Mouse (Mus musculus) G1E (cell line): Measurements from ENCODE around the gene Dennd6b. TPM values are rescaled to one million over a fixed set of nuclear protein-coding genes. Genes with fewer than 3 reads are reported as not detected.
A peak's percentile ranks its signal among the peaks of the same experiment; 100 is the strongest.

Source experiments
- ATAC-seq: 2 replicates; pipeline ENCODE4 v1.8.0; 2016; ENCODE audit warnings: mild to moderate bottlenecking; ENCODE audit not compliant: insufficient number of reproducible peaks, poor library complexity, low FRiP score, severe bottlenecking; ENCODE audit errors: extremely low read depth
- DNase-seq: peaks from one replicate; pipeline ENCODE4 v3.0.0; 2012; ENCODE audit warnings: low spot score
- H3K27me3 ChIP-seq: 2 replicates; pipeline ENCODE4 v1.6.1; 2012; ENCODE audit warnings: mild to moderate bottlenecking, low read length, inconsistent platforms; ENCODE audit not compliant: insufficient read depth
- H3K36me3 ChIP-seq: replicated peaks from 2 replicates; pipeline ENCODE3; 2012; ENCODE audit warnings: mild to moderate bottlenecking, inconsistent platforms
- H3K4me1 ChIP-seq: 2 replicates; pipeline ENCODE4 v1.6.1; 2012; ENCODE audit warnings: low read depth, low read length, inconsistent platforms, mixed read lengths; ENCODE audit not compliant: insufficient read depth
- H3K4me3 ChIP-seq: 2 replicates; pipeline ENCODE4 v1.5.1; 2012; ENCODE audit warnings: low read depth, mild to moderate bottlenecking, inconsistent platforms, low read length, moderate library complexity, mixed read lengths
- H3K9me3 ChIP-seq: replicated peaks from 2 replicates; pipeline ENCODE4 v1.6.1; 2012; ENCODE audit warnings: inconsistent platforms
- CTCF ChIP-seq: IDR thresholded peaks from 2 replicates; pipeline ENCODE4 v1.5.1; 2012; ENCODE audit warnings: low read depth, low read length, inconsistent platforms, mixed read lengths
- GATA1 ChIP-seq: IDR thresholded peaks from 2 replicates; pipeline ENCODE4 v1.6.1; 2012; ENCODE audit warnings: borderline replicate concordance, low read length, inconsistent platforms, mixed read lengths
- GATA2 ChIP-seq: IDR thresholded peaks from 2 replicates; pipeline ENCODE4 v1.6.1; 2012; ENCODE audit warnings: low read depth, low read length, inconsistent platforms, borderline replicate concordance
- POLR2AphosphoS5 ChIP-seq: IDR thresholded peaks from 2 replicates; pipeline ENCODE4 v1.6.1; 2012; ENCODE audit warnings: low read depth, low read length, inconsistent platforms; ENCODE audit not compliant: insufficient replicate concordance
- TAL1 ChIP-seq: conservative IDR thresholded peaks from 2 replicates; pipeline ENCODE4 v1.6.1; 2012; ENCODE audit warnings: low read depth, low read length, inconsistent platforms, mixed read lengths
- polyA plus RNA-seq: library from polyadenylated mRNA; stranded (reverse); fragments of >175 nt; gene quantifications from 2 replicates; pipeline ENCODE4 v1.2.3, GENCODE M21; 2012
- total RNA-seq, 2 experiments: library from RNA; stranded (forward) in 1 of 2; stranded (reverse) in 1 of 2; fragments of 200-1000 nt in 1 of 2; fragments of >200 nt in 1 of 2; fragmentation: Nextera tagmentation in 1 of 2; gene quantifications; 2 replicates each; pipeline ENCODE4 v1.2.3; 2014 to 2017

Gene Dennd6b
- total and polyA plus RNA-seq, 3 experiments = 1.8 to 7.3 (median 4.0) TPM

DNA sequence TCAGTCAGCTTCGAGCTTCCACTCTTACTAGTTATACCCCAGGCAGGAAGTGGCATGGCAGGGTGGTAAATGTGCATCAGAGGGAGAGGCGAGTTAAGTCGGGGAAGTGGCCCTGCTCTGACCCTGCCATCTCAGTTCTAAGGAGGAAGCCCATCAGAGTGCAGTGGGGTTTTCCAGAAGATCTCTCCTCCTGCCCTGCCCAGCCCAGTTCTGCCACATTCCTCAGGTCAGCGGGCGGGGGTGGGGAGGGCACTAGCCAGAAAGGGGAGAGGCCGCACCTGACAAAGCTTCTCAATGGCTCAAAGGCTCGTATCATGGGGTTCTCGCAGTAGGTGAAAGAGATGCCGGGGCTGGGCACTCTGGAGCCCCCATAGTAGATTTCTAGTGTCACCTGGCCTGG lies 34.9 kb downstream of the Dennd6b start:
- Histone ChIP-seq H3K27me3 (no peaks in the 10 kb centered on the region; the same call in 1 of the 2 replicates), H3K4me1 (no peaks in the 10 kb centered on the region; the same call in 1 of the 2 replicates), H3K9me3 (no peaks in the 10 kb centered on the region), H3K4me3 (no peak overlapping the region), H3K36me3 (peaks cover 79% of the 10 kb centered on the region)
- no peak for ATAC-seq
- TF ChIP-seq GATA1 (no peak), GATA2 (no peak), TAL1 (no peak), POLR2AphosphoS5 (no peak), CTCF (no peak)
- no peak for DNase-seq

DNA sequence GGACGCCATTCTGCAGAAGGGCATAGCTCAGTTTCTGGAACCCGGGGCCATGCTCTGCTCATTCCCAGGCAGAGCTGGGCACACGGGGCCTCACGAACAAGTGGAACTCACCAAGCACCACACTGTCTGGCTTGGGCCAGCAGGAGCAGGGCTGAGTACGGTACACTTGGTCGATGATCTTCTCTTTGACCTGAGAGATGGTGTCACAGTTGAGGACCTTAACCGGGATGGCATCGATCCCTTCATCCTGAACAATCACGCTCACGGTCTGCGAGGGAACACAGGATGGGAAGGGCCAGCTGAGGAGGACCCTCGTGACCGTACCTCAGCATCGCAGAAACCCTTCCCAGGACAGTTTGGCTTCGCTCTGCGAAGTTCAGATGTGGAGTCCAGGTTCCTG lies 37.8 kb downstream of the Dennd6b start:
- Histone ChIP-seq H3K4me1 (no peaks in the 10 kb centered on the region; the same call in 1 of the 2 replicates), H3K27me3 (no peaks in the 10 kb centered on the region; the same call in 1 of the 2 replicates), H3K4me3 (no peak overlapping the region), H3K9me3 (no peaks in the 10 kb centered on the region), H3K36me3 (peaks cover 67% of the 10 kb centered on the region)
- TF ChIP-seq CTCF (no peak), TAL1 (no peak), GATA1 (no peak), POLR2AphosphoS5 (no peak), GATA2 (no peak)
- ATAC-seq = no peak
- no peak for DNase-seq

DNA sequence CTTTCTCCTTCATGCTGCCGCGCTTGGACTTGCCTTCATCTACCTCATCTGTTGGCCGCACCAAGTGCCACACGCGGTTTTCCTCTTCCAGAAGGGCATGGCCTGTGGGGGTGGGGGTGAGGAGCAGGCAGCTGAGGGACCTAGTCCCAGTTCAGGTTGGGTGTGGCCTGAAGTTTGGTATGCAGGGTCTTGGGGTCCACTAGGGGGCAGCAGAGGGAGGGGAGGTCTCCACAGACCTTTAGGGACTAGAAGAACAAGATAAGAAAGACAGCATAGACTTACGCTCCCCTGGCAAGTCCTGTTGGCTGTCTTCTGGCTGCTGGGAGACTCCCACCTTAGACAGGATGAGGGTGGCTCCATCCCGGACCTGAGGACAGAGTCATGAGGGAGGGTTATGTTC lies 38.3 kb downstream of the Dennd6b start:
- Histone ChIP-seq H3K4me3 (no peak overlapping the region), H3K36me3 (peaks cover 65% of the 10 kb centered on the region), H3K4me1 (no peaks in the 10 kb centered on the region; the same call in 1 of the 2 replicates), H3K9me3 (no peaks in the 10 kb centered on the region), H3K27me3 (no peaks in the 10 kb centered on the region; the same call in 1 of the 2 replicates)
- ATAC-seq (peak; percentile 60; the same call in 1 of the 2 replicates), DNase-seq (peak; percentile 74)
- TF ChIP-seq CTCF (peak; percentile 69), POLR2AphosphoS5 (no peak)

GRCm38 (mm10) chr15:89152312-89152711 lies 44.0 kb downstream of the Dennd6b start:
- no peaks in the 10 kb centered on the region for H3K9me3 ChIP-seq
- no peak for ATAC-seq
- H3K4me1 ChIP-seq = peaks cover 17% of the 10 kb centered on the region
- DNase-seq = no peak
- H3K27me3 ChIP-seq = peaks cover 28% of the 10 kb centered on the region
- H3K36me3 ChIP-seq = peaks cover 17% of the 10 kb centered on the region
- H3K4me3 ChIP-seq = no peak overlapping the region
- TF ChIP-seq CTCF = no peak
- TF ChIP-seq POLR2AphosphoS5 = no peak
- no peak for TF ChIP-seq GATA2
- no peak for TF ChIP-seq GATA1
- TF ChIP-seq TAL1 = no peak

DNA sequence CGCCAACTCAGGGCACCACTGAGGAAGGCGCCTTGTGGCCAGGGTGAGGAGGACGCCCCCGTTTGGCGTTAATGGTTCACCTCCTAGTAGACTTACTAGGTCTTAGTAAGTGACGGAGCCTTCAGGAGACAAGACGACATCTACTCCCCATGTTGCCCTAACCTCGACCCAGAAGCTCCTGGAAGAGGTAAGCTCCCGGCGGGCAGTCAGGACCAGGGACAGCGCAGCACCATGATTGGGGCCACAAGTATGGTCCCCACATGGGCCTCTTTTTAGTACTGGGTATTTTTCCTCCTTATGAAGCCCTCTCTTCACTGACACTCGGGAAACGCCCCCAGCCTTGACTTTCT lies 46.3 kb downstream of the Dennd6b start:
- H3K4me1 ChIP-seq = peaks cover 17% of the 10 kb centered on the region
- peaks cover 47% of the 10 kb centered on the region for H3K27me3 ChIP-seq
- TF ChIP-seq GATA2 (no peak), CTCF (no peak), POLR2AphosphoS5 (no peak), GATA1 (no peak), TAL1 (no peak)
- no peaks in the 10 kb centered on the region for H3K36me3 ChIP-seq
- ATAC-seq (peak; percentile 45), DNase-seq (peak; percentile 54)
- no peaks in the 10 kb centered on the region for H3K9me3 ChIP-seq
- peak overlapping the region; percentile 69; the same call in 1 of the 2 replicates for H3K4me3 ChIP-seq

- ATAC-seq (no peak; the same call in 1 of the 2 replicates), DNase-seq (peak; percentile 27)
- no peak for TF ChIP-seq GATA2
- TF ChIP-seq POLR2AphosphoS5 = no peak
- no peak for TF ChIP-seq CTCF
- TF ChIP-seq GATA1 = no peak
- no peak for TF ChIP-seq TAL1
- Histone ChIP-seq H3K27me3 (peaks cover 52% of the 10 kb centered on the region), H3K36me3 (no peaks in the 10 kb centered on the region), H3K4me1 (peaks cover 17% of the 10 kb centered on the region), H3K4me3 (peak within 1 kb of the TSS; percentile 69; the same call in 1 of the 2 replicates), H3K9me3 (no peaks in the 10 kb centered on the region)
Measured at GRCm38 (mm10) chr15:89149271-89150040, 46.8 kb downstream of the Dennd6b start, which contains the start of gene Mapk11. Gene Mapk11 (minus strand): TSS chr15:89149628.
